8 mouse cellular contexts compared by ENCODE assay signal in the genomic region with DNA sequence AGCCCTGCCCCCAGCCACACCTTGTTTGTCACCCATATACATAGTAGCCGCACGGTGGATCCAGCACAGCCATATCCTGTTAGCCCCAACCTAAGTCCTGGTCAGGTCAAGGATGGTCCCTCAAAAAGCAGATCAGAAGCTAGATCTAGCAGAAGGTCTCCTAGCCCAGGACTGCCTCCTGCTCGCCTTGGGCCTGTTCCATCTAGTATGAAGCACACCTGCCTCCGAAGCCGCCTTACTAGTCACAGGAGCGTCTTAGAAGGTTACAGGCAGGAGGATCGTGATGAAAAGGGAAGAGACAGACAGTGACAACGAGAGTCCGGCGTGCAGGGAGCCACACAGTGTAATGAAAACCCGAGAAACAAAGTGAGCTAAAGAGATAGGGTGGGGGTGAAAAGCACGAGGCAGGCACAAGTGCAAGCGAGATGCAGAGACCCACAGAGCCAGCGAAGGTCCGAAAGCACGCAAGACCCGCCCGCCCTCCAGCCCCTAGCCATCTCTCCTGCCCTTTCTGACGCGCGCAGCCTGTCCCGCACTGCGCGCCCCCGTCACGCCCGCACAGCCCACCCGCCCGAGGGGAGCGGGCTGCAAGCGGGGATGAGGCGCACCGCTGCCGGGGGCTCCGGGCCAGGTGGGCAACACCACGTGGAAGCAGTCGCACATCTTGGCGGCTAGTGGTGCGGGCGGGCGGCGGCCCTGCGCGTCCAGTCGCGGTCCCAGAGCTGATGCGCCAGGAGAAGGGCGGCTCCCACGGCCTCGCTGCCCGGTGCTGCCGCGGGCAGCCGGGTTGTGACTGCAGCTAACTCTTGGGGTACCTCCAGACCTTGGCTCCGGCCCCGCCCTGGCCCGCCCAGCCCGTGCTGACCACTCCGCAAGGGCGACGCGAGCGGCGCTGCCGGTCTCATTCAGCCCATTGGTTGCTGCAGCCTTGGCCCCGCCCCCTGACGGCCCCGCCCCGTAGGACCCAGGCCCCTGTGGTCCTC. TPM values are rescaled to one million over a fixed set of nuclear protein-coding genes. Genes with fewer than 3 reads are reported as not detected.
DNase-seq lines count a peak whose midpoint lies in the region; ATAC-seq and TF ChIP-seq lines count a peak whose summit lies in the region.

A gene (minus strand): TSS at position 794 of the 983 bp plus-strand sequence.

- H3K4me3 ChIP-seq in left cerebral cortex, adult 2 months, result peak within 1 kb of the TSS; percentile 68
- peak within 1 kb of the TSS; percentile 61 for H3K4me3 ChIP-seq in intestine, embryonic 16.5 days (ENCODE audit: low read length)
- H3K4me3 ChIP-seq in midbrain, embryonic 14.5 days (replicated peaks; ENCODE audit: low read depth, low read length), result peak within 1 kb of the TSS; percentile 56

- no peaks in the 10 kb centered on the region for H3K36me3 ChIP-seq in intestine, embryonic 16.5 days (ENCODE audit: control insufficient read depth, insufficient read depth, low read length)
- H3K36me3 ChIP-seq in midbrain, embryonic 14.5 days (ENCODE audit: control insufficient read depth, insufficient read depth, low read length), result no peaks in the 10 kb centered on the region

- no peaks in the 10 kb centered on the region for H3K9me3 ChIP-seq in intestine, embryonic 16.5 days (ENCODE audit: control insufficient read depth, low read length)
- no peaks in the 10 kb centered on the region for H3K9me3 ChIP-seq in midbrain, embryonic 14.5 days (ENCODE audit: control insufficient read depth, low read length)

- H3K4me2 ChIP-seq in intestine, embryonic 16.5 days (ENCODE audit: low read depth, low read length), result peak within 1 kb of the TSS; percentile 100
- H3K4me2 ChIP-seq in midbrain, embryonic 14.5 days (ENCODE audit: low read length), result peak within 1 kb of the TSS; percentile 93

- H3K9ac ChIP-seq in intestine, embryonic 16.5 days (ENCODE audit: low read depth, low read length), result peak within 1 kb of the TSS; percentile 66
- peak within 1 kb of the TSS; percentile 70 for H3K9ac ChIP-seq in midbrain, embryonic 14.5 days (replicated peaks; ENCODE audit: low read length)

- peaks cover 31% of the 10 kb centered on the region for H3K4me1 ChIP-seq in intestine, embryonic 16.5 days (ENCODE audit: control insufficient read depth, insufficient read depth, low read length)
- peaks cover 6% of the 10 kb centered on the region; the same call in 1 of the 2 replicates for H3K4me1 ChIP-seq in midbrain, embryonic 14.5 days (ENCODE audit: control insufficient read depth, insufficient read depth, low read length)

- H3K27ac ChIP-seq in left cerebral cortex, adult 2 months, result no peak within 1 kb of the TSS
- H3K27ac ChIP-seq in intestine, embryonic 16.5 days (ENCODE audit: low read length), result no peak within 1 kb of the TSS
- no peak within 1 kb of the TSS for H3K27ac ChIP-seq in midbrain, embryonic 14.5 days (replicated peaks; ENCODE audit: low read depth, low read length)

- no peak for DNase-seq in left cerebral cortex, adult 2 months (ENCODE audit: extremely low spot score in 1 of 2, low spot score in 2 of 2)
- DNase-seq in left cerebral cortex, adult 9 months (ENCODE audit: low spot score in 2 of 2), result no peak
- DNase-seq in adrenal gland, postnatal 36 days, result peak; percentile 48 to 63
- DNase-seq in forelimb bud, embryonic 11.5 days (ENCODE audit: low read depth, low spot score), result peak; percentile 59
- peak; percentile 72 for DNase-seq in midbrain, embryonic 14.5 days
- no peak for DNase-seq in frontal cortex, postnatal 14 days (ENCODE audit: low spot score in 2 of 2)

- TF ChIP-seq CTCF in left cerebral cortex, adult 2 months (IDR thresholded peaks at IDR 0.05), result no peak

- intact Hi-C loops in left cerebral cortex, adult 2 months (cut with DNase I), result loop anchor here (2.0 kb wide), 1 partner anchor 43 kb away; no protein-coding TSS in a partner anchor

- ATAC-seq in intestine, embryonic 16.5 days, result peak; percentile 68
- ATAC-seq in midbrain, embryonic 14.5 days (ENCODE audit: low FRiP score, low TSS enrichment), result peak; percentile 59
- no peak for ATAC-seq in monocyte, adult 5-6 weeks (replicated peaks; ENCODE audit: insufficient number of reproducible peaks, low FRiP score, low TSS enrichment, poor library complexity, severe bottlenecking)

- 3% methylated on average over 63 of the region's 69 CpGs for WGBS in intestine, embryonic 16.5 days
- WGBS in midbrain, embryonic 14.5 days, result 4% methylated on average over 67 of the region's 69 CpGs

- peaks cover 9% of the 10 kb centered on the region; the same call in 1 of the 2 replicates for H3K27me3 ChIP-seq in intestine, embryonic 16.5 days (replicated peaks; ENCODE audit: control insufficient read depth, insufficient read depth, low read length)
- H3K27me3 ChIP-seq in midbrain, embryonic 14.5 days (ENCODE audit: control insufficient read depth, insufficient read depth, low read length), result peaks cover 14% of the 10 kb centered on the region

RNA-seq across cellular contexts. Expression of the gene that starts here (rescaled TPM):
- total RNA-seq in left cerebral cortex, adult 2 months (2021), result 1 to 10 TPM; 8.1 to 8.2 TPM
- 1 to 10 TPM; 7.5 to 7.7 TPM for total RNA-seq in adrenal gland, postnatal 36 days (2021)
- polyA plus RNA-seq in intestine, embryonic 16.5 days (2015; fragmentation: Nextera tagmentation; extraction: Ambion mirVana), result 2.3 and 2.8 TPM in 2 replicates
- 0.62 and 0.75 TPM in 2 replicates for polyA plus RNA-seq in midbrain, embryonic 14.5 days (2014; fragmentation: Nextera tagmentation; extraction: Ambion mirVana)
- total RNA-seq in monocyte, adult 5-6 weeks (2017), result 0.67 to 1.2 TPM in 2 of 3 replicates, not detected in the other

Comparison
In these comparisons a context has a peak if more than half of its experiments do, and no peak if none do; other contexts are left out.
1. Peak in DNase-seq, ATAC-seq, H3K4me3 ChIP-seq, H3K9ac ChIP-seq and H3K4me2 ChIP-seq in midbrain, embryonic 14.5 days; RNA of the gene not detected or under 1 TPM.
2. DNase-seq: peak in adrenal gland, postnatal 36 days (2 of 2) and forelimb bud, embryonic 11.5 days (single experiment); none in left cerebral cortex, adult 2 months (0 of 2), left cerebral cortex, adult 9 months (0 of 2) and frontal cortex, postnatal 14 days (0 of 2).
3. Peak in every context shown above with its lines, with median percentiles within 50 percentile points of each other: H3K4me3 ChIP-seq.